Mouse (Mus musculus) urinary bladder, postnatal 10 days (tissue): ENCODE measurements at regions not wholly inside any gene's neighbourhood (a gene's known extent, or its start where the extent isn't known, plus 50 kb on each side); places are given as distances from the start of the nearest gene placed in this dataset.
A peak's percentile ranks its signal among the peaks of the same experiment; 100 is the strongest.

ENCODE experiments used
- DNase-seq: peaks from one replicate; pipeline ENCODE4 v3.0.0; 2022; ENCODE audit warnings: low spot score

GRCm38 (mm10) chr16:29956904-29957303 is 107.3 kb upstream of the Hes1 start:
- no peak for DNase-seq

GRCm38 (mm10) chr16:29959939-29960637 is 104.1 kb upstream of the Hes1 start:
- no peak for DNase-seq

- DNase-seq = no peak
Observed at GRCm38 (mm10) chr16:29963284-29963683, 100.9 kb upstream of the Hes1 start.

- DNase-seq = no peak
Observed at GRCm38 (mm10) chr16:29964563-29964962, 99.6 kb upstream of the Hes1 start.

- no peak for DNase-seq
Observed at GRCm38 (mm10) chr16:29968743-29969142, 95.4 kb upstream of the Hes1 start.

- no peak for DNase-seq
Observed at GRCm38 (mm10) chr16:29972741-29973141, 91.4 kb upstream of the Hes1 start.

- DNase-seq = peak; percentile 39
Observed at GRCm38 (mm10) chr16:29973250-29973649, 90.9 kb upstream of the Hes1 start.

GRCm38 (mm10) chr16:29975800-29976199 is 88.4 kb upstream of the Hes1 start:
- DNase-seq = no peak

- DNase-seq = no peak
Observed at GRCm38 (mm10) chr16:29977011-29977410, 87.2 kb upstream of the Hes1 start.

- no peak for DNase-seq
Observed at GRCm38 (mm10) chr16:29977711-29978110, 86.5 kb upstream of the Hes1 start.

GRCm38 (mm10) chr16:29979066-29979465 is 85.1 kb upstream of the Hes1 start:
- no peak for DNase-seq

GRCm38 (mm10) chr16:29981543-29981942 is 82.6 kb upstream of the Hes1 start:
- no peak for DNase-seq

GRCm38 (mm10) chr16:29982224-29982785 is 81.9 kb upstream of the Hes1 start:
- DNase-seq = no peak

GRCm38 (mm10) chr16:29983161-29983560 is 81.0 kb upstream of the Hes1 start:
- DNase-seq = no peak

GRCm38 (mm10) chr16:29985126-29985931 is 78.9 kb upstream of the Hes1 start:
- DNase-seq = no peak

- no peak for DNase-seq
Observed at GRCm38 (mm10) chr16:29987595-29987994, 76.6 kb upstream of the Hes1 start.

- no peak for DNase-seq
Observed at GRCm38 (mm10) chr16:29987999-29988398, 76.2 kb upstream of the Hes1 start.

- no peak for DNase-seq
Observed at GRCm38 (mm10) chr16:29989308-29989707, 74.9 kb upstream of the Hes1 start.

- no peak for DNase-seq
Observed at GRCm38 (mm10) chr16:29990393-29990792, 73.8 kb upstream of the Hes1 start.

GRCm38 (mm10) chr16:29990795-29991587 is 73.2 kb upstream of the Hes1 start:
- DNase-seq = no peak

GRCm38 (mm10) chr16:29991876-29992380 is 72.3 kb upstream of the Hes1 start:
- DNase-seq = no peak

- no peak for DNase-seq
Observed at GRCm38 (mm10) chr16:29993111-29993510, 71.1 kb upstream of the Hes1 start.
